Mouse (Mus musculus): ENCODE measurements around the gene Abca4. TPM values are rescaled to one million over a fixed set of nuclear protein-coding genes. Genes with fewer than 3 reads are reported as not detected.

The Abca4 gene
- polyA plus RNA-seq, 1 experiment from 2014 or later = 1.2 TPM

GRCm38 (mm10) chr3:122122127-122122663, 78.0 kb downstream of the Abca4 start:
- peak; percentile 90 for ATAC-seq (ENCODE audit: low read depth)
- H3K4me1 ChIP-seq (replicated peaks) = peaks cover 12% of the 10 kb centered on the region
- peak overlapping the region; percentile 30 for H3K4me3 ChIP-seq
- H3K9ac ChIP-seq = peak overlapping the region; percentile 58
- no peaks in the 10 kb centered on the region for H3K27me3 ChIP-seq
- no peaks in the 10 kb centered on the region for H3K36me3 ChIP-seq
- H3K27ac ChIP-seq (replicated peaks) = peak overlapping the region; percentile 33; the same call in 1 of the 2 replicates
- H3K9me3 ChIP-seq = no peaks in the 10 kb centered on the region
- 15% methylated on average over 17 of the region's 17 CpGs for WGBS
- H3K4me2 ChIP-seq = peak overlapping the region; percentile 58

GRCm38 (mm10) chr3:122122838-122123237, 78.6 kb downstream of the Abca4 start:
- Histone ChIP-seq H3K4me2 (no peak overlapping the region; the same call in 1 of the 2 replicates), H3K9me3 (no peaks in the 10 kb centered on the region), H3K9ac (no peak overlapping the region), H3K27me3 (no peaks in the 10 kb centered on the region), H3K27ac (replicated peaks) (no peak overlapping the region), H3K36me3 (no peaks in the 10 kb centered on the region), H3K4me1 (replicated peaks) (peaks cover 12% of the 10 kb centered on the region), H3K4me3 (no peak overlapping the region)
- 86% methylated on average over 8 of the region's 8 CpGs for WGBS
- ATAC-seq (ENCODE audit: low read depth) = no peak

- Histone ChIP-seq H3K9ac (no peak overlapping the region), H3K9me3 (no peaks in the 10 kb centered on the region), H3K27me3 (no peaks in the 10 kb centered on the region), H3K27ac (replicated peaks) (no peak overlapping the region; the same call in 1 of the 2 replicates), H3K4me2 (peak overlapping the region; percentile 36), H3K36me3 (no peaks in the 10 kb centered on the region), H3K4me1 (replicated peaks) (peaks cover 13% of the 10 kb centered on the region), H3K4me3 (no peak overlapping the region)
- 45% methylated on average over 17 of the region's 17 CpGs for WGBS
- peak; percentile 48; the same call in 1 of the 2 replicates for ATAC-seq (ENCODE audit: low read depth)
These were observed 84.8 kb downstream of the Abca4 start for GRCm38 (mm10) chr3:122128999-122129493.

GRCm38 (mm10) chr3:122130771-122131170, 86.5 kb downstream of the Abca4 start:
- no peaks in the 10 kb centered on the region for H3K36me3 ChIP-seq
- no peaks in the 10 kb centered on the region for H3K9me3 ChIP-seq
- 51% methylated on average over 4 of the region's 4 CpGs for WGBS
- no peak for ATAC-seq (ENCODE audit: low read depth)
- H3K4me3 ChIP-seq = no peak overlapping the region
- no peak overlapping the region for H3K4me2 ChIP-seq
- no peaks in the 10 kb centered on the region for H3K27me3 ChIP-seq
- H3K4me1 ChIP-seq (replicated peaks) = peaks cover 13% of the 10 kb centered on the region
- H3K9ac ChIP-seq = no peak overlapping the region
- H3K27ac ChIP-seq (replicated peaks) = no peak overlapping the region

- Histone ChIP-seq H3K4me1 (replicated peaks) (peaks cover 13% of the 10 kb centered on the region), H3K9ac (no peak overlapping the region), H3K4me3 (no peak overlapping the region), H3K27me3 (no peaks in the 10 kb centered on the region), H3K9me3 (no peaks in the 10 kb centered on the region), H3K36me3 (no peaks in the 10 kb centered on the region), H3K27ac (replicated peaks) (no peak overlapping the region), H3K4me2 (no peak overlapping the region)
- ATAC-seq (ENCODE audit: low read depth) = no peak
- 87% methylated on average over 3 of the region's 3 CpGs for WGBS
These were observed 87.4 kb downstream of the Abca4 start for GRCm38 (mm10) chr3:122131633-122132032.

GRCm38 (mm10) chr3:122133255-122133654, 89.0 kb downstream of the Abca4 start:
- ATAC-seq (ENCODE audit: low read depth) = no peak
- no peak overlapping the region for H3K4me2 ChIP-seq

GRCm38 (mm10) chr3:122133840-122134239, 89.6 kb downstream of the Abca4 start:
- no peak for ATAC-seq (ENCODE audit: low read depth)
- WGBS = 85% methylated on average over 6 of the region's 6 CpGs

More at GRCm38 (mm10) chr3:122133255-122133654, 89.0 kb downstream of the Abca4 start:
- H3K4me3 ChIP-seq = no peak overlapping the region
- H3K9ac ChIP-seq = no peak overlapping the region
- 82% methylated on average over 5 of the region's 5 CpGs for WGBS
- no peak overlapping the region for H3K27ac ChIP-seq (replicated peaks)
- H3K27me3 ChIP-seq = no peaks in the 10 kb centered on the region
- H3K36me3 ChIP-seq = no peaks in the 10 kb centered on the region
- no peaks in the 10 kb centered on the region for H3K9me3 ChIP-seq
- peaks cover 13% of the 10 kb centered on the region for H3K4me1 ChIP-seq (replicated peaks)

GRCm38 (mm10) chr3:122140589-122141400, 96.6 kb downstream of the Abca4 start:
- H3K4me1 ChIP-seq (replicated peaks) = no peaks in the 10 kb centered on the region
- H3K36me3 ChIP-seq = no peaks in the 10 kb centered on the region
- no peak overlapping the region for H3K4me3 ChIP-seq
- H3K9me3 ChIP-seq = no peaks in the 10 kb centered on the region
- no peak overlapping the region for H3K27ac ChIP-seq (replicated peaks)
- WGBS = 70% methylated on average over 18 of the region's 18 CpGs
- H3K4me2 ChIP-seq = no peak overlapping the region
- H3K27me3 ChIP-seq = no peaks in the 10 kb centered on the region
- peak; percentile 47; the same call in 1 of the 2 replicates for ATAC-seq (ENCODE audit: low read depth)
- no peak overlapping the region for H3K9ac ChIP-seq

More at GRCm38 (mm10) chr3:122133840-122134239, 89.6 kb downstream of the Abca4 start:
- H3K9me3 ChIP-seq = no peaks in the 10 kb centered on the region
- H3K9ac ChIP-seq = no peak overlapping the region
- H3K27me3 ChIP-seq = no peaks in the 10 kb centered on the region
- H3K4me3 ChIP-seq = no peak overlapping the region
- H3K36me3 ChIP-seq = no peaks in the 10 kb centered on the region
- H3K27ac ChIP-seq (replicated peaks) = no peak overlapping the region
- peaks cover 7% of the 10 kb centered on the region for H3K4me1 ChIP-seq (replicated peaks)
- H3K4me2 ChIP-seq = no peak overlapping the region

GRCm38 (mm10) chr3:122142256-122142922, 98.1 kb downstream of the Abca4 start:
- WGBS = 75% methylated on average over 9 of the region's 9 CpGs
- Histone ChIP-seq H3K27me3 (no peaks in the 10 kb centered on the region), H3K36me3 (no peaks in the 10 kb centered on the region), H3K9me3 (no peaks in the 10 kb centered on the region), H3K4me1 (replicated peaks) (no peaks in the 10 kb centered on the region), H3K4me3 (no peak overlapping the region), H3K4me2 (no peak overlapping the region), H3K27ac (replicated peaks) (no peak overlapping the region), H3K9ac (no peak overlapping the region)
- ATAC-seq (ENCODE audit: low read depth) = no peak

- Histone ChIP-seq H3K27ac (replicated peaks) (no peak overlapping the region), H3K4me3 (no peak overlapping the region), H3K4me1 (replicated peaks) (no peaks in the 10 kb centered on the region), H3K27me3 (no peaks in the 10 kb centered on the region), H3K4me2 (no peak overlapping the region), H3K36me3 (no peaks in the 10 kb centered on the region), H3K9me3 (no peaks in the 10 kb centered on the region), H3K9ac (no peak overlapping the region)
- WGBS = 85% methylated on average over 3 of the region's 3 CpGs
- ATAC-seq (ENCODE audit: low read depth) = no peak
These were observed 99.2 kb downstream of the Abca4 start for GRCm38 (mm10) chr3:122143432-122143831.

GRCm38 (mm10) chr3:122145430-122145829, 101.2 kb downstream of the Abca4 start:
- Histone ChIP-seq H3K9me3 (no peaks in the 10 kb centered on the region), H3K36me3 (no peaks in the 10 kb centered on the region), H3K27me3 (no peaks in the 10 kb centered on the region), H3K4me3 (no peak overlapping the region), H3K9ac (no peak overlapping the region), H3K4me2 (no peak overlapping the region), H3K27ac (replicated peaks) (no peak overlapping the region), H3K4me1 (replicated peaks) (no peaks in the 10 kb centered on the region)
- ATAC-seq (ENCODE audit: low read depth) = no peak
- 56% methylated on average over 3 of the region's 3 CpGs for WGBS

GRCm38 (mm10) chr3:122150836-122151235, 106.6 kb downstream of the Abca4 start:
- Histone ChIP-seq H3K36me3 (no peaks in the 10 kb centered on the region), H3K27ac (replicated peaks) (no peak overlapping the region), H3K4me1 (replicated peaks) (0 out of 2 replicates have a peak, but pooled peaks cover 6% of the 10 kb centered on the region), H3K4me2 (no peak overlapping the region), H3K9ac (no peak overlapping the region), H3K9me3 (no peaks in the 10 kb centered on the region), H3K27me3 (no peaks in the 10 kb centered on the region), H3K4me3 (no peak overlapping the region)
- no peak for ATAC-seq (ENCODE audit: low read depth)
- 79% methylated on average over 7 of the region's 7 CpGs for WGBS
